Mouse (Mus musculus) yolk sac, embryonic 10.5 days (tissue): Measurements from ENCODE around the gene Adamtsl3.

Experiments
- DNase-seq: peaks from one replicate; pipeline ENCODE4 v3.0.0-alpha.2; 2017; ENCODE audit warnings: low spot score

Gene Adamtsl3

GRCm38 (mm10) chr7:82335211-82336121 is at the start of gene Adamtsl3:
Gene Adamtsl3, plus strand, starts transcription at chr7:82335694.
- DNase-seq: no peak

GRCm38 (mm10) chr7:82287242-82287641 is 48.3 kb upstream of the Adamtsl3 start:
- no peak for DNase-seq

GRCm38 (mm10) chr7:82293441-82293840 is 42.1 kb upstream of the Adamtsl3 start:
- no peak for DNase-seq

GRCm38 (mm10) chr7:82294083-82294482 is 41.4 kb upstream of the Adamtsl3 start:
- no peak for DNase-seq

GRCm38 (mm10) chr7:82294611-82295010 is 40.9 kb upstream of the Adamtsl3 start:
- no peak for DNase-seq

- DNase-seq: no peak
Measured at GRCm38 (mm10) chr7:82308398-82308797, 27.1 kb upstream of the Adamtsl3 start.

GRCm38 (mm10) chr7:82318515-82318914 is 17.0 kb upstream of the Adamtsl3 start:
- DNase-seq: no peak

GRCm38 (mm10) chr7:82326616-82327015 is 8.9 kb upstream of the Adamtsl3 start:
- no peak for DNase-seq

GRCm38 (mm10) chr7:82327201-82327600 is 8.3 kb upstream of the Adamtsl3 start:
- no peak for DNase-seq

GRCm38 (mm10) chr7:82327881-82328280 is 7.6 kb upstream of the Adamtsl3 start:
- no peak for DNase-seq

- no peak for DNase-seq
Measured at GRCm38 (mm10) chr7:82329831-82330230, 5.7 kb upstream of the Adamtsl3 start.

- DNase-seq: no peak
Measured at GRCm38 (mm10) chr7:82330860-82331259, 4.6 kb upstream of the Adamtsl3 start.

- DNase-seq: no peak
Measured at GRCm38 (mm10) chr7:82334000-82334399, 1.5 kb upstream of the Adamtsl3 start.

- DNase-seq: no peak
Measured at GRCm38 (mm10) chr7:82336132-82336531, 638 bp downstream of the Adamtsl3 start.

- DNase-seq: no peak
Measured at GRCm38 (mm10) chr7:82338121-82338520, 2.6 kb downstream of the Adamtsl3 start.

GRCm38 (mm10) chr7:82338532-82338931 is 3.0 kb downstream of the Adamtsl3 start:
- no peak for DNase-seq

- no peak for DNase-seq
Measured at GRCm38 (mm10) chr7:82339214-82339613, 3.7 kb downstream of the Adamtsl3 start.

GRCm38 (mm10) chr7:82341476-82341875 is 6.0 kb downstream of the Adamtsl3 start:
- DNase-seq: no peak

- DNase-seq: no peak
Measured at GRCm38 (mm10) chr7:82346706-82347105, 11.2 kb downstream of the Adamtsl3 start.

GRCm38 (mm10) chr7:82349796-82350195 is 14.3 kb downstream of the Adamtsl3 start:
- no peak for DNase-seq

- DNase-seq: no peak
Measured at GRCm38 (mm10) chr7:82350421-82350820, 14.9 kb downstream of the Adamtsl3 start.

- DNase-seq: no peak
Measured at GRCm38 (mm10) chr7:82359146-82359545, 23.7 kb downstream of the Adamtsl3 start.

GRCm38 (mm10) chr7:82359674-82360073 is 24.2 kb downstream of the Adamtsl3 start:
- no peak for DNase-seq

GRCm38 (mm10) chr7:82360186-82360585 is 24.7 kb downstream of the Adamtsl3 start:
- no peak for DNase-seq
